22 mouse cellular contexts compared by ENCODE assay signal in genomic region chr17:36057927-36058326, GRCm38 (mm10). TPM values are rescaled to one million over a fixed set of nuclear protein-coding genes. Genes with fewer than 3 reads are reported as not detected.
DNase-seq lines count a peak whose midpoint lies in the region; ATAC-seq and TF ChIP-seq lines count a peak whose summit lies in the region.
"Not testable (repeated sequence)": the region's sequence is repeated elsewhere in the genome, so short reads cannot be mapped to it uniquely, and the experiment has no call there.
"Had no signal": no experiment of that assay in that cellular context is flagged by ENCODE, and none has a peak within 500 bp of the region (broad histone marks: within the 10 kb centered on the region; RNA-seq: fewer than 3 reads in every experiment).

No protein-coding gene starts in this region.

- H3K4me1 ChIP-seq in ES-E14 (ENCODE audit: control insufficient read depth in 2 of 2, insufficient read depth in 2 of 2, low read length in 2 of 2, poor library complexity in 1 of 2); embryonic facial prominence, embryonic 15.5 days; intestine, embryonic 15.5 days (replicated peaks); intestine, postnatal 0 days (replicated peaks; ENCODE audit: control insufficient read depth, insufficient read depth, low read length); limb, embryonic 11.5 days (ENCODE audit: control insufficient read depth, insufficient read depth, low read length); small intestine, adult 2 months (ENCODE audit: control insufficient read depth, insufficient read depth, insufficient read length, low read length): not testable (repeated sequence)

- not testable (repeated sequence) for TF ChIP-seq POLR2A in small intestine, adult 2 months (IDR thresholded peaks at IDR 0.05; ENCODE audit: low read depth, low read length)

- DNase-seq in ES-E14 (ENCODE audit: low read depth, low spot score); limb, embryonic 11.5 days (ENCODE audit: low spot score): not testable (repeated sequence)
- peak; percentile 4 for DNase-seq in thymus, postnatal 4 days

- 0 out of 2 replicates have a peak, but pooled peaks have one; percentile 15 for ATAC-seq in embryonic facial prominence, embryonic 15.5 days (ENCODE audit: insufficient number of reproducible peaks, low FRiP score, low TSS enrichment, low read depth)
- peak; percentile 42 for ATAC-seq in intestine, embryonic 15.5 days
- ATAC-seq in intestine, postnatal 0 days = not testable (repeated sequence)
- ATAC-seq in limb, embryonic 11.5 days (ENCODE audit: insufficient number of reproducible peaks, low FRiP score, low TSS enrichment, low read depth) = peak; percentile 51; the same call in 1 of the 2 replicates

- peak overlapping the region; percentile 8 to 33; a peak in 3 of 4 replicates for H3K4me3 ChIP-seq in ES-E14 (ENCODE audit: insufficient read depth in 1 of 2, low read depth in 1 of 2, low read length in 2 of 2, poor library complexity in 1 of 2, severe bottlenecking in 1 of 2)
- H3K4me3 ChIP-seq in embryonic facial prominence, embryonic 15.5 days (replicated peaks); intestine, embryonic 15.5 days (replicated peaks); intestine, postnatal 0 days (ENCODE audit: low read depth, low read length); limb, embryonic 11.5 days (ENCODE audit: low read depth, low read length): not testable (repeated sequence)
- peak overlapping the region; percentile 69 for H3K4me3 ChIP-seq in small intestine, adult 2 months (ENCODE audit: low read depth, low read length)

- not testable (repeated sequence) for H3K9me3 ChIP-seq in ES-E14 (ENCODE audit: control insufficient read depth, insufficient read depth, low read depth, low read length); embryonic facial prominence, embryonic 15.5 days (replicated peaks); intestine, embryonic 15.5 days; intestine, postnatal 0 days (ENCODE audit: control insufficient read depth); limb, embryonic 11.5 days (ENCODE audit: control insufficient read depth, low read length)

- not testable (repeated sequence) for H3K4me2 ChIP-seq in embryonic facial prominence, embryonic 15.5 days (replicated peaks); intestine, embryonic 15.5 days (replicated peaks); limb, embryonic 11.5 days (ENCODE audit: low read depth, severe bottlenecking)
- peak overlapping the region; percentile 56 for H3K4me2 ChIP-seq in intestine, postnatal 0 days (replicated peaks; ENCODE audit: low read depth)

- TF ChIP-seq CTCF in intestine, postnatal 0 days (IDR thresholded peaks at IDR 0.05; ENCODE audit: low read depth); small intestine, adult 2 months (IDR thresholded peaks at IDR 0.05; ENCODE audit: extremely low read depth, insufficient read length, insufficient replicate concordance, low read depth, low read length): not testable (repeated sequence)

- not testable (repeated sequence) for H3K27me3 ChIP-seq in embryonic facial prominence, embryonic 15.5 days; intestine, embryonic 15.5 days (replicated peaks); intestine, postnatal 0 days (replicated peaks; ENCODE audit: control insufficient read depth, insufficient read depth, low read length); limb, embryonic 11.5 days (ENCODE audit: control insufficient read depth, insufficient read depth, low read length); small intestine, adult 2 months (ENCODE audit: control insufficient read depth, insufficient read depth, low read length)

- H3K36me3 ChIP-seq in ES-E14 (ENCODE audit: control insufficient read depth, insufficient read depth, low read length, poor library complexity, severe bottlenecking); embryonic facial prominence, embryonic 15.5 days; intestine, embryonic 15.5 days; intestine, postnatal 0 days (ENCODE audit: control insufficient read depth, insufficient read depth); limb, embryonic 11.5 days (ENCODE audit: control insufficient read depth, insufficient read depth, low read length); small intestine, adult 2 months (ENCODE audit: control insufficient read depth, insufficient read depth, low read length): not testable (repeated sequence)

- not testable (repeated sequence) for H3K9ac ChIP-seq in ES-E14 (ENCODE audit: insufficient read depth, low read depth, low read length, poor library complexity, severe bottlenecking); embryonic facial prominence, embryonic 15.5 days; intestine, embryonic 15.5 days; intestine, postnatal 0 days (ENCODE audit: low read depth, low read length); limb, embryonic 11.5 days (ENCODE audit: low read length)

- in situ Hi-C loops in ES-E14 (cut with MboI; ENCODE audit: low sequenced_read_pairs in 2 of 2, unreplicated experiment in 2 of 2) = not testable (repeated sequence)

- not testable (repeated sequence) for H3K27ac ChIP-seq in ES-E14 (ENCODE audit: insufficient read depth, low read depth, low read length, poor library complexity, severe bottlenecking); embryonic facial prominence, embryonic 15.5 days (replicated peaks); intestine, embryonic 15.5 days; intestine, postnatal 0 days (ENCODE audit: low read depth, low read length); limb, embryonic 11.5 days (replicated peaks; ENCODE audit: low read depth, low read length)
- peak overlapping the region; percentile 91 for H3K27ac ChIP-seq in small intestine, adult 2 months (ENCODE audit: insufficient read depth, low read depth, low read length)

- 89% methylated on average over 24 of the region's 25 CpGs for WGBS in embryonic facial prominence, embryonic 15.5 days
- WGBS in intestine, embryonic 15.5 days = 89% methylated on average over 25 of the region's 25 CpGs
- 87% methylated on average over 23 of the region's 25 CpGs for WGBS in intestine, postnatal 0 days
- WGBS in limb, embryonic 11.5 days = 91% methylated on average over 23 of the region's 25 CpGs
- WGBS in small intestine, adult 2 months = 90% methylated on average over 25 of the region's 25 CpGs

RNA-seq across cellular contexts. Expression of gene Gm11127, which starts 0.2 kb away (rescaled TPM):
- total RNA-seq in ES-E14 (2012; rRNA removed) = 0.37 and 0.54 TPM in 2 replicates
- polyA plus RNA-seq in embryonic facial prominence, embryonic 15.5 days (2015; fragmentation: Nextera tagmentation; extraction: Ambion mirVana) = 0.12 TPM in 1 of 2 replicates, not detected in the other
- polyA plus RNA-seq in intestine, embryonic 15.5 days (2015; fragmentation: Nextera tagmentation; extraction: Ambion mirVana) = 3.3 and 3.5 TPM in 2 replicates
- 84.2 and 86.5 TPM in 2 replicates for polyA plus RNA-seq in intestine, postnatal 0 days (2015; fragmentation: Nextera tagmentation; extraction: Ambion mirVana)
- polyA plus RNA-seq in limb, embryonic 11.5 days (2014; fragmentation: Nextera tagmentation; extraction: Ambion mirVana) = not detected in 2 replicates
- 70.6 and 179 TPM in 2 replicates for polyA plus RNA-seq in small intestine, adult 2 months (2012; rRNA removed)
- polyA plus RNA-seq: embryonic facial prominence, embryonic 10.5 days; embryonic facial prominence, embryonic 12.5 days; embryonic facial prominence, embryonic 14.5 days; erythroblast, embryonic 14.5 days; forebrain, embryonic 10.5 days; forebrain, embryonic 12.5 days; forebrain, embryonic 14.5 days had no signal

RNA-seq across cellular contexts. Expression of gene Gm6034, which starts 15.2 kb away (rescaled TPM):
- total RNA-seq in ES-E14 (2012; rRNA removed) = 0.18 and 0.21 TPM in 2 replicates
- 0.11 TPM in 1 of 2 replicates, not detected in the other for polyA plus RNA-seq in embryonic facial prominence, embryonic 15.5 days (2015; fragmentation: Nextera tagmentation; extraction: Ambion mirVana)
- 0.11 and 0.25 TPM in 2 replicates for polyA plus RNA-seq in intestine, embryonic 15.5 days (2015; fragmentation: Nextera tagmentation; extraction: Ambion mirVana)
- polyA plus RNA-seq in intestine, postnatal 0 days (2015; fragmentation: Nextera tagmentation; extraction: Ambion mirVana) = 2.8 and 3.1 TPM in 2 replicates
- polyA plus RNA-seq in limb, embryonic 11.5 days (2014; fragmentation: Nextera tagmentation; extraction: Ambion mirVana) = not detected in 2 replicates
- polyA plus RNA-seq in small intestine, adult 2 months (2012; rRNA removed) = not detected in 2 replicates
- total RNA-seq: adrenal gland, adult 18-20 months; adrenal gland, postnatal 14 days; adrenal gland, postnatal 36 days; MEL had no signal
- polyA plus RNA-seq: C2C12; cerebellum, adult 2 months; cortical plate, adult 2 months; embryonic facial prominence, embryonic 10.5 days; embryonic facial prominence, embryonic 12.5 days; embryonic facial prominence, embryonic 14.5 days; erythroblast, embryonic 14.5 days; forebrain, embryonic 10.5 days; forebrain, embryonic 12.5 days; forebrain, embryonic 14.5 days; forebrain, embryonic 16.5 days had no signal

RNA-seq across cellular contexts. Expression of gene H2-T22, which starts 15.4 kb away (rescaled TPM):
- total RNA-seq in ES-E14 (2012; rRNA removed) = 2.7 and 5.8 TPM in 2 replicates
- 26.8 and 27.2 TPM in 2 replicates for polyA plus RNA-seq in embryonic facial prominence, embryonic 15.5 days (2015; fragmentation: Nextera tagmentation; extraction: Ambion mirVana)
- polyA plus RNA-seq in intestine, embryonic 15.5 days (2015; fragmentation: Nextera tagmentation; extraction: Ambion mirVana) = 13.3 and 13.9 TPM in 2 replicates
- polyA plus RNA-seq in intestine, postnatal 0 days (2015; fragmentation: Nextera tagmentation; extraction: Ambion mirVana) = 19.5 and 21.2 TPM in 2 replicates
- 10.2 and 13.7 TPM in 2 replicates for polyA plus RNA-seq in limb, embryonic 11.5 days (2014; fragmentation: Nextera tagmentation; extraction: Ambion mirVana)
- polyA plus RNA-seq in small intestine, adult 2 months (2012; rRNA removed) = 32.0 and 60.5 TPM in 2 replicates

RNA-seq across cellular contexts. Expression of gene H2-T23, which starts 25.3 kb away (rescaled TPM):
- total RNA-seq in ES-E14 (2012; rRNA removed) = 0.67 and 0.95 TPM in 2 replicates
- polyA plus RNA-seq in embryonic facial prominence, embryonic 15.5 days (2015; fragmentation: Nextera tagmentation; extraction: Ambion mirVana) = 24.9 and 26.4 TPM in 2 replicates
- 9.3 and 14.2 TPM in 2 replicates for polyA plus RNA-seq in intestine, embryonic 15.5 days (2015; fragmentation: Nextera tagmentation; extraction: Ambion mirVana)
- polyA plus RNA-seq in intestine, postnatal 0 days (2015; fragmentation: Nextera tagmentation; extraction: Ambion mirVana) = 68.3 and 71.7 TPM in 2 replicates
- polyA plus RNA-seq in limb, embryonic 11.5 days (2014; fragmentation: Nextera tagmentation; extraction: Ambion mirVana) = 2.5 and 2.6 TPM in 2 replicates
- polyA plus RNA-seq in small intestine, adult 2 months (2012; rRNA removed) = 268 and 784 TPM in 2 replicates

RNA-seq across cellular contexts. Expression of gene H2-T24, which starts 37.6 kb away (rescaled TPM):
- not detected in 2 replicates for total RNA-seq in ES-E14 (2012; rRNA removed)
- polyA plus RNA-seq in embryonic facial prominence, embryonic 15.5 days (2015; fragmentation: Nextera tagmentation; extraction: Ambion mirVana) = 3.0 and 3.7 TPM in 2 replicates
- 2.0 and 2.8 TPM in 2 replicates for polyA plus RNA-seq in intestine, embryonic 15.5 days (2015; fragmentation: Nextera tagmentation; extraction: Ambion mirVana)
- 1.4 and 1.5 TPM in 2 replicates for polyA plus RNA-seq in intestine, postnatal 0 days (2015; fragmentation: Nextera tagmentation; extraction: Ambion mirVana)
- polyA plus RNA-seq in limb, embryonic 11.5 days (2014; fragmentation: Nextera tagmentation; extraction: Ambion mirVana) = 2.3 and 2.6 TPM in 2 replicates
- polyA plus RNA-seq in small intestine, adult 2 months (2012; rRNA removed) = 0.98 and 5.4 TPM in 2 replicates

Comparison
In these comparisons a context has a peak if more than half of its experiments do, and no peak if none do; other contexts are left out.
1. RNA of gene Gm11127, which starts 0.2 kb away (polyA plus RNA-seq): 70.6 to 179 TPM in small intestine, adult 2 months and 84.2 to 86.5 TPM in intestine, postnatal 0 days; 3.3 to 3.5 TPM in intestine, embryonic 15.5 days, 0.12 TPM in embryonic facial prominence, embryonic 15.5 days and not detected in limb, embryonic 11.5 days; every median in the first group is over 10 times any median in the second.